Mouse (Mus musculus) ES-Bruce4 (cell line): ENCODE measurements around the gene Pkd1l3.

Experiments
- CTCF ChIP-seq: IDR thresholded peaks from one replicate; pipeline ENCODE4 v1.8.1; 2011; ENCODE audit warnings: low read depth, low read length
- EP300 ChIP-seq: IDR thresholded peaks from 2 replicates; pipeline ENCODE4 v1.6.1; 2011; ENCODE audit warnings: low read depth, low read length; ENCODE audit not compliant: insufficient read depth
- POLR2A ChIP-seq: IDR thresholded peaks from one replicate; pipeline ENCODE4 v1.8.1; 2011; ENCODE audit warnings: low read length; ENCODE audit not compliant: insufficient read depth

DNA sequence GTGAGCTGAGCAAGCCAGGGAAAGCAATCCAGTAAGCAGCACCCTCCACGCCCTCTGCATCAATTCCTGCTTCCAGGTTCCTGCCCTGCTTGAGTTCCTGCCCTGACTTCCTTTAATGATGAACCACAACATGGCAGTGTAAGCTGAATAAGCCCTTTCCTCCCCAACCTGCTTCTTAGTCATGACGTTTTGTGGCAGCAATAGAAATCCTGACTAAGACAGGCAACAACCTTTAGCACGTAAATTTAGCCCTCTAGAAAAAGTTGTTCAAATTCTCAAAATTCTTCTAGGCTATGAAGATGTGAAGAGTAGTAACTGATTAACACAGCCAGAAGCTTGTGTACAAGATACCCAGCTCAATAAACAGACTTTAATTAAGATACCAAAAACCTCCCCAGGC, 67.2 kb downstream of the Pkd1l3 start:
- no peak for TF ChIP-seq POLR2A
- no peak for TF ChIP-seq CTCF
- TF ChIP-seq EP300, result no peak
